Mouse (Mus musculus) adrenal gland, adult 10 weeks (tissue): ENCODE data around the gene Lyplal1. TPM values are rescaled to one million over a fixed set of nuclear protein-coding genes. Genes with fewer than 3 reads are reported as not detected.

ENCODE experiments used
- polyA plus RNA-seq: library from polyadenylated mRNA; stranded (reverse); fragments of 350-450 nt; fragmentation: Illumina TruSeq; extraction: RNeasy Lipid Tissue Mini Kit (QIAGEN cat#74804); gene quantifications from one replicate; pipeline ENCODE4 v1.2.3, GENCODE M21; 2014; ENCODE audit warnings: low read depth, low replicate concordance

Gene Lyplal1
- 43.0 TPM for polyA plus RNA-seq

GRCm38 (mm10) chr1:186116701-186117488 is at the start of gene Lyplal1:
Gene Lyplal1, minus strand, starts transcription at chr1:186117310.

